Mouse (Mus musculus) kidney, adult 11 months (tissue): Measurements from ENCODE around the gene Ddn.

Experiments
- DNase-seq: peaks from one replicate; pipeline ENCODE4 v3.0.0; 2022

Ddn gene

DNA sequence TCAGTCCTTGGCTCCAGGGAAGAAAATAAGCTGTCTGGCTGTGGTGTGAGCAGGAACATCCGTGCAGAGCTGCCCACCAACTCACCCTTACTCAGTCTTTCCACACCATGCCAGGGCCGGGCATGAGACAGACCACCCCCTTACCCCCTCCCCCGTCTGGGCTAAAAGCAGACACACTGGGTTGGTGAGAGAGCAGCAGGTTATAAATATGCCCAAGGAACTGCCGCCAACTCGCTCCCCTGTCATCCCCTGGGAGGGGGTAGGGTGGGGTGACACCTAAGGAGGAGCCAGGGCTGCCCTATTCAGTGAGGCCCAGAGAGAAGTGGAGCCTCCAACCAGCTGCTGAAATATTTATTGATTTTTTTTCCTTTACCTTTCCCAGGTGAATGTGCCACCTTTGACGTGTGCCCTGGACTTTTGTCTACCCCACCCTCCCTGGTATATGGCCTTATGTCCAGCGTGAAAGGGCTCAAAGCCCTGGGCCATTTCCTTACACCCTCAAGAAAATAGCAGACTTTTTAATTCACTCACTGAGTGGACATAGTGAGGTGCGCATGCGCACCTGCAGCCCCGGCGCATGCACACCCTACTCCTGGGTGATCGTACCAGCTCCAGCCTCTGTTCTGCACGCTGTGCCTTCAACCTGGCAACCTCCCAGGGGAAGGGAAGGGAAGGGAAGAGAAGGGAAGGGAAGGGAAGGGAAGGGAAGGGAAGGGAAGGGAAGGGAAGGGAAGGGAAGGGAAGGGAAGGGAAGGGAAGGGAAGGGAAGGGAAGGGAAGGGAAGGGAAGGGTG lies 12.3 kb downstream of the Ddn start:
- DNase-seq = no peak

DNA sequence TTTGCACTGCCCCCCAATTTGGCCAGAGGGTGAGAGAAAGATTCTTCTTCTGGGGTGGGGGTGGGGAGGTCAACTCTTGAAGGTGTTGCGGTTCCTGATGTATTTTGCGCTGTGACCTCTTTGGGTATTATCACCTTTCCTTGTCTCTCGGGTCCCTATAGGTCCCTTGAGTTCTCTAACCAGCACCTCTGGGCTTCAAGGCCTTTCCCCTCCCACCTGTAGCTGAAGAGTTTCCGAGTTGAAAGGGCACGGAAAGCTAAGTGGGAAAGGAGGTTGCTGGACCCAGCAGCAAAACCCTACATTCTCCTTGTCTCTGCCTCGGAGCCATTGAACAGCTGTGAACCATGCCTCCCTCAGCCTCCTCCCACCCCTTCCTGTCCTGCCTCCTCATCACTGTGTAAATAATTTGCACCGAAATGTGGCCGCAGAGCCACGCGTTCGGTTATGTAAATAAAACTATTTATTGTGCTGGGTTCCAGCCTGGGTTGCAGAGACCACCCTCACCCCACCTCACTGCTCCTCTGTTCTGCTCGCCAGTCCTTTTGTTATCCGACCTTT lies 16.1 kb downstream of the Ddn start:
- no peak for DNase-seq

GRCm38 (mm10) chr15:98792233-98793020 lies 16.9 kb downstream of the Ddn start:
- DNase-seq = no peak

- DNase-seq = no peak
These were observed 17.5 kb downstream of the Ddn start for GRCm38 (mm10) chr15:98791771-98792170.

GRCm38 (mm10) chr15:98791221-98791620 lies 18.1 kb downstream of the Ddn start:
- no peak for DNase-seq

DNA sequence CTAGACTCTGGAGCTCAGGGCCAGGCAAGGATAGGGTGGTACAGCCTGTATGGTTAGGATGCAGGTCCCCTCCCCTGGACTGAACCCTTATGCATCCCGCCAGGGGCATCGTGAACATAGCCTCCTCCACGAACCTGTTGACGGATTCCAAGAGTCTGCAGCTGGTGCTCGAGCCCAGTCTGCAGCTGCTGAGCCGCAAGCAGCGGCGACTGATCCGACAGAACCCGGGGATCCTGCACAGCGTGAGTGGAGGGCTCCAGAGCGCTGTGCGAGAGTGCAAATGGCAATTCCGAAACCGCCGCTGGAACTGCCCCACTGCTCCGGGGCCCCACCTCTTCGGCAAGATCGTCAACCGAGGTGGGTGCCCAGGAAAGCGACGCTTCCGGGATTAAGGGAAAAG lies 18.5 kb downstream of the Ddn start:
- DNase-seq = no peak

DNA sequence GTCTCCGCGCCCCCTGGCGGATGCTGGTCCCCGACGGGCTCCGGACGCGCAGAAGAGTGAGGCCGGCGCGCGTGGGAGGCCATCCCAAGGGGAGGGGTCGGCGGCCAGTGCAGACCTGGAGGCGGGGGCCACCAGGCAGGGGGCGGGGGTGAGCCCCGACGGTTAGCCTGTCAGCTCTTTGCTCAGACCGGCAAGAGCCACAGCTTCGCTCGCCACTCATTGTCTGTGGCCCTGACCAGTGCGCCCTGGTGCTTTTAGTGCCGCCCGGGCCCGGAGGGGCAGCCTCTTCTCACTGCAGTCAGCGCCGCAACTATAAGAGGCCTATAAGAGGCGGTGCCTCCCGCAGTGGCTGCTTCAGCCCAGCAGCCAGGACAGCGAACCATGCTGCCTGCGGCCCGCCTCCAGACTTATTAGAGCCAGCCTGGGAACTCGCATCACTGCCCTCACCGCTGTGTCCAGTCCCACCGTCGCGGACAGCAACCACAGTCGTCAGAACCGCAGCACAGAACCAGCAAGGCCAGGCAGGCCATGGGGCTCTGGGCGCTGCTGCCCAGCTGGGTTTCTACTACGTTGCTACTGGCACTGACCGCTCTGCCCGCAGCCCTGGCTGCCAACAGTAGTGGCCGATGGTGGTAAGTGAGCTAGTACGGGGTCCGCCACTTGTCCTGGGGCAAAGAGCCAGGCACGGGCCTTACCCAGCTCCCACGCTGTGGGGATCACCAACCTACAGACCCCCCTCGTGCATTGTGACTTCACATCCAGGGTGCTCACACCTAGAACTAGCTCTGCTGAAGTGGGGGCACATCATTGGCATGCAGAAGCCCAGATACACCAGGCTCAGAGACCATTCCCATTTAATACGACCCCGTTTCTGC lies 19.4 kb downstream of the Ddn start, which contains the start of gene Wnt1:
Gene Wnt1 (plus strand): TSS at position 197 of the 875 bp plus-strand sequence.
- DNase-seq = no peak

GRCm38 (mm10) chr15:98788972-98789660 lies 20.2 kb downstream of the Ddn start:
- no peak for DNase-seq

DNA sequence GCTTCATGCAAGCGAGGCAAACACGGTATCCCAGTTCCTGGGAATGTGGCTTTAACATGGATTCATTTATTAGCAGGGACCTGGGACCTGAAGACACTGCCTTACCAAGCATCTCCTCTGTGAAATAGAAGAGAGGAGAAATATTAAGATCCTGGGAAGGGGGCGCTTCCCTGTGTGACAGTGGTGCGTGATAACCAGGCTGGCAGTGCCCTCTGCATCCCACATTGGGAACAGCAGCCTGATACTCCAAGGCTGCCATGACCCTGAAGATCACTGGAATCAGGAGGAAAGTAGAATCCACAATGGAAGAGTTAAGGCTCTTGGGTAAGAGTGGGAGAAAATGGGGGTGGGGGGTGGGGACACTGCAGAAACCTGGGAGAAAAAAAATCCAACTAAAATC lies 21.4 kb downstream of the Ddn start:
- DNase-seq = no peak

DNA sequence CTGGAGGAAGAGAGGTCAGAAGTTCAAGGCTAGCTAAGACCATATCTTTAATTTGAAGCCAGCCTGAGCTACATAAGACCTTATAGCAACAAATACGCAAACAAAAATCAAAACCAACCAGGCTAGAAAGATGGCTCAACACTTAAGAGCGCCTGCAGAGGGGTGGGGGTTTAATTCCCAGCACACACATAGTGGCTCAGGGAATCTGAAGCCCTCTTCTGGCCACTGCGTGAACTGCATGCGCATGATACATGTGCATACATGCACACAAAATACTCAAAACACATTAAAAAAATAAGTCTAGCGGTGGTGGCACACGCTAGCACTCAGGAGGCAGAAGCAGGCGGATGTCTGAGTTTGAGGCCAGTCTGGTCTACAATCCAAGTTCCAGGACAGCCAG lies 23.5 kb downstream of the Ddn start:
- DNase-seq = no peak

DNA sequence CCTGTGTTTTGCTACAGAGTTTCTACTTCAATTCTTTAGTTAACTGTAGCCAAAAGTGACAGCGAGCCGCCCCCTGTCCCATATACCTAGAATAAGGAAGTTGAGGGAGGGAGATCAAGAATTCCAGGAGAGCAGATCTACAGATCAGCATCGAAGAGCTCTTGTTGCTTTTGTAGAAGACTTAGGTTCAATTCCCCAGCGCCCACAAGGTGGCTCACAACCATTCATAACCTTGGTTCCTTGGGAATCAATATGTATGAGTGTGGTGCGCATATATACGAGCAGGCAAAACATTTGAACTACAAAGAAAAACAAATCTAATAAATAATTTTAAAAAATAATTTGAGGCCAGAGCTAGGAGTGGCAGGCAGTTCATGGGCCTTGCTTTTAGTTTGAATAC lies 28.1 kb downstream of the Ddn start:
- DNase-seq = no peak

DNA sequence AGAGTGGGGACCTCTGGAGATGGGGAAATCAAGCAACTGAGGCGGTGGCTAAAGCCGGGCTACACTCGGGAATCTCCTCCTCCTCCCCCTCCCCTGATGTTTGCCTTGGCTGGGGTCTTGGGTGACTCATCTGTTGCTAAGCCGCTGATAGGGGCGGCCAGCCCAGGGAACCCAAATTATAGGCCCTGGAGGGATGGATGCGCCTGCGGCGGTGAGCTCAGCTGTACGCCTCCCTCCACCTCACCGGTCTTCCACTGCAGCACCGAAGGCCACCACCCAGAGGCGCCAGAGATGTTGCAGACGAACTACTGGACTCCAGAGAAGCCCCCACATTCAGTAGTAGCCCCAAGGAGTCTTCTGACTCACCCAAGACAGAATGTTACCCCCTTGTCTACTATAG lies 28.7 kb downstream of the Ddn start:
- no peak for DNase-seq

- DNase-seq = no peak
These were observed 29.2 kb downstream of the Ddn start for GRCm38 (mm10) chr15:98780075-98780474.

DNA sequence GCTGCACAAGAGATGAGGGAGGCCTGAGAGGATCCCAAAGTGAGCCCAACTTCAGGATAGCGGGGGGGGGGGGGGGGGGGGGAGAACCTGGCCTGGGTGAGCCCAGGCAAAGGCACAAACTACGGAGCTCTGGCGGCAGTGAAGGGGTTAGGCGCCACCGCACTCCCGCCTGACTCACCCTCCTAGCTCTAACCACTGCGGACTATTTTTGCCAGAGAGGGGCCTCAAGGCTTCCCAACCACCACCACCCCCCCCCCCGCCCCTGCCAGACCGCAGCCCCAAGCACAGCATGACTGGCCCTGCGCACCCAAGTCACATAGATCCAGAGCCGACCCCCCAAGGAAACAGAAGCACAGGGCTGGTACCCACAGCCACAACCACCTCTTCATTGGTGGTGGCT lies 30.5 kb downstream of the Ddn start:
- DNase-seq = no peak

- no peak for DNase-seq
These were observed 31.0 kb downstream of the Ddn start for GRCm38 (mm10) chr15:98778191-98778770.

DNA sequence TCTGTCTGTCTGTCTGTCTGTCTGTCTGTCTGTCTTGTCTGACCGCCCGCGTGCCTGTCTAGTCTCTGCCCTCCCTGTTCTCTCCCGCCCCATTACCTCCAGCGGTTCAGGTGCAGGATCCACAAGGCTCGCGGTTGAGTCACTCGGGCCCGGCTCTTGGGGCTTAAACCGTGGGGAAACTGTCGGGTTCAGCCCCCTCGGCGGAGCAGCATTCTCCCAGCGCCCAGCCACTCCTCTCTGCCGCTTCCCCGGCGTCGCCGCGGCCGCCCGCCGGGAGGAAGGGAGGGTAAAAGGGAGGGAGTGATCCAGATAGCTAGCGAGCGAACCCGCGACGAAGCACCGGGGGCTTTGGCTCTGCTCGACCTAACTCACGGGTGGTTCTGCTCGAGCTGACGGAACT lies 31.5 kb downstream of the Ddn start, which contains the start of gene Wnt10b:
Gene Wnt10b (minus strand): TSS at position 389 of the 400 bp plus-strand sequence.
- DNase-seq = no peak

DNA sequence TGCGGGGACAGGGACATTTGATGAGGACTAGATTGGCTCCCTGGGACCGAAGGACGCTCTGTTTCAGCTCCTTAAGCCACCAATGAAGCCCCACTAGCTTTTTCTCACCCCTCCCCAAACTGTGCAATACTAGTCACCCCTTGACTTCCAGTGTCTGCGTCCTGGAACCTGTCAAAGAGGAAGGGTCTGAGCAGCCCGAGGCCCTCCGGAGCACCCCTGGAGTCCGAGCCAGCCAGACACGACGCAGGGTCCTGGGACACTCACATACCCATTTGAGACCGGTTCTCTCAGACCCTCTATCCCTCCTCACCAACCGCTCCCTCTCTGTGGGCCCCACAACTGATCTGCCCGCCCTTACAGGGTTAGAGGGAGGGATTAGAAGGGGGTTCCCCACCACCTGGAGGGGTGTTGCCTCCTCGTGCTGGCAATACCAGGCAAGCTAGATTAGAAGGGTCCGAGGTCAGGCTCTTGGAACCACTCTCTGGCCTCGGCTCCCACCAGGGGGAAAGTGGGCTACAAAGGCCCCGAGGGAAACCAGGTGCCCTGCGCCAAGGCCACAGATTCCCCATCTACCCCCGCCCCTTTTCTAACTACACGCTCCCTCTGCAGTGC lies 32.2 kb downstream of the Ddn start:
- no peak for DNase-seq

DNA sequence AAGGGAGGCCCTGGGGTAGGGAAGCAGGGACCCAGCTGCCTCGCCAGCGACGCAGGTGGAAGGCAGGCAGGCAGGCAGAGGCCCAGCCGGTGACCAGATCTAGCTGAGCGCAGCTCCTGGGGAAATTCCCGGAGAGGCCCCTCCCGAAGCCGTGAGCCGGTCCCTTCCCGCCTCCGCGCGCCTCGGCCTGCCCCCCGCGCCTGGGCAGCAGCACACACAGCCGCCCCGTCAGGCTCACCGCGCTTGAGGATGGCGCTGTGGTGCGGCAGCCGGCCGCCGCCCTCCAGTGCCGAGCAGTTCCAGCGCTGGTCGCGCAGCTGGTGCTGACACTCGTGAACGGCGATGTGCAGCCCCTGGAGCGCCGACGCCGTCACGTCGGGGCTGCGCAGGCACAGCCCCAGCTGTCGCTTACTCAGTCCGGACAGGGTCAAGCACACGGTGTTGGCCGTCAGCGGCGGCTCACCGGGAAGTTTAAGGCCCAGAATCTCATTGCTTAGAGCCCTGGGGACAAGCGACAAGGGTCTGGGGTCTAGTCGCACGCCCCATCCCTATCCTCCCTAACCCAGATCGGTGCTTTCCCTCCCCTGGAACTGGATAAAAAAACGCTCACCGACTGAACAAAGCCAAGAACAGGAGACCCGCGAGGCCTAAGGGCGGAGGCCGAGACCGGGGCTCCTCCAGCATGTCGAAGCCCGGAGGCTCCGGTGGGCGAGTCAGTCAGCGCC lies 32.8 kb downstream of the Ddn start:
- peak; percentile 21 for DNase-seq

DNA sequence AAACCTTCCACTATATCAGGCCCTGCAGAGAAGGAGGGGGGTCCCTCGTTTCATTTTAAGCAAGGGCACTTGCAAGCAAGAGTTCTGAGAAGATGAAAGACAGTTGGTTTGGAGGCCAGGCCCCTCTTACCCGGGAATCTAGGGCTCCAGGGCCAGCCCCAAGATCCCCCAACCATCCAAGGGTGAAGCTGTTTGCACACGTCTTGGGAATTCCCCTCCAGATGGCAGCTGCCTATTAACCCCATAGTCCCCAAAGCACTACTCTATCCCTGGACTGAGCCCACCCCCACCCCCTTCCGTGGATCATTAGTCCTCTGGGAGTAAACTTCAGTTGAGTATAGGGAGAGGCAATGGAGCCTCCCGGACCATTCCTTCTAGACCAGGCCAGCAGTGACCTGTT lies 33.8 kb downstream of the Ddn start:
- DNase-seq = no peak

- DNase-seq = no peak
These were observed 35.2 kb downstream of the Ddn start for GRCm38 (mm10) chr15:98774096-98774495.
